Comparison of ENCODE assay signal across 13 mouse cellular contexts in genomic region chr7:145308061-145308675, GRCm38 (mm10). TPM values are rescaled to one million over a fixed set of nuclear protein-coding genes. Genes with fewer than 3 reads are reported as not detected.
A peak's percentile ranks its signal among the peaks of the same experiment; 100 is the strongest.
DNase-seq lines count a peak whose midpoint lies in the region.
"Had no signal": no experiment of that assay in that cellular context is flagged by ENCODE, and none has a peak within 500 bp of the region (broad histone marks: within the 10 kb centered on the region; RNA-seq: fewer than 3 reads in every experiment).

No protein-coding gene starts in this region.

- DNase-seq in cerebellum, adult 11 months = peak; percentile 60
- no peak for DNase-seq in cerebellum, postnatal 4 days (ENCODE audit: low spot score in 2 of 2)
- DNase-seq in layer of hippocampus, adult 9-11 months = peak; percentile 33
- no peak for DNase-seq in layer of hippocampus, adult 11-12 months (ENCODE audit: low spot score)
- DNase-seq in 3134 (ENCODE audit: extremely low read depth, insufficient read length, low spot score) = peak; percentile 35
- DNase-seq in cerebellum, adult 9-10 months = peak; percentile 77
- DNase-seq in spleen, adult 18-20 months = no peak
- DNase-seq in gastrocnemius, postnatal 4 days (ENCODE audit: low spot score in 2 of 2) = no peak
- DNase-seq: heart, postnatal 36 days had no signal

RNA-seq across cellular contexts. Expression of gene Mrgprd, which starts 6.5 kb away (rescaled TPM):
- under 1 TPM; 0.08 to 0.10 TPM for total RNA-seq in gastrocnemius, postnatal 4 days (2021)
- total RNA-seq: CH12.LX; heart, adult 8-10 months; heart, postnatal 36 days; left cerebral cortex, postnatal 25 days; megakaryocyte-erythroid progenitor cell, adult 5-6 weeks had no signal

RNA-seq across cellular contexts. Expression of gene Mrgprf, which starts 7.5 kb away (rescaled TPM):
- total RNA-seq in gastrocnemius, postnatal 4 days (2021) = 10 to 100 TPM; 13.1 to 15.8 TPM
- total RNA-seq: CH12.LX; megakaryocyte-erythroid progenitor cell, adult 5-6 weeks had no signal

RNA-seq across cellular contexts. Expression of gene Tpcn2, which starts 24.4 kb away (rescaled TPM):
- 10 to 100 TPM in 1 of 2 experiments, 1 to 10 TPM in 1; 9.4 to 11.7 TPM for total RNA-seq in gastrocnemius, postnatal 4 days (2021)

Comparison
In these comparisons a context has a peak if more than half of its experiments do, and no peak if none do; other contexts are left out.
1. DNase-seq: peak in cerebellum, adult 11 months (single experiment), layer of hippocampus, adult 9-11 months (single experiment), 3134 (single experiment) and cerebellum, adult 9-10 months (single experiment); none in cerebellum, postnatal 4 days (0 of 2), layer of hippocampus, adult 11-12 months (single experiment), spleen, adult 18-20 months (0 of 2) and gastrocnemius, postnatal 4 days (0 of 2).